Mouse (Mus musculus) ovary, postnatal 10 days (tissue): ENCODE results near the gene Golga3.

Experiments used
- DNase-seq: peaks from one replicate; pipeline ENCODE4 v3.0.0; 2022; ENCODE audit warnings: low spot score

Gene Golga3

GRCm38 (mm10) chr5:110231638-110232037 lies 55.1 kb downstream of the Golga3 start:
- DNase-seq, result no peak

- no peak for DNase-seq
These were observed 55.8 kb downstream of the Golga3 start for GRCm38 (mm10) chr5:110232346-110232745.

DNA sequence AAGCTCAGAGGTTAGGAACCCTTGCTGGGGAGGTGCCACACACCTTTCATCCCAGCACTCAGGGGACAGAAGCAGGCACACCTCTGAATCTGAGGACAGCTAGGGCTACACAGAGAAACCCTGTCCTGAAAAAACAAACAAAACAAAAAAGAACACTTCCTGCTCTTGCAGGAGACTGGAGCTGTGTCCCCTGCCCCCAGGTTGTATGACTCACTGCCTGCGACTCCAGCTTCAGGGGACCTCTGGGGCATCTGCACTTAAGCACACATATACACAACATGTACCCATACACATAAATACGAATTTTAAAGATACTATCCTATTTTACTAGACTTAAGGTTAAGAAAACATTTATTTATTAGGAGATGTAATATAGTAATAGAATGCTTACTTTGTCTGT lies 67.6 kb downstream of the Golga3 start:
- no peak for DNase-seq

- no peak for DNase-seq
These were observed 90.4 kb downstream of the Golga3 start for GRCm38 (mm10) chr5:110266941-110267340.

DNA sequence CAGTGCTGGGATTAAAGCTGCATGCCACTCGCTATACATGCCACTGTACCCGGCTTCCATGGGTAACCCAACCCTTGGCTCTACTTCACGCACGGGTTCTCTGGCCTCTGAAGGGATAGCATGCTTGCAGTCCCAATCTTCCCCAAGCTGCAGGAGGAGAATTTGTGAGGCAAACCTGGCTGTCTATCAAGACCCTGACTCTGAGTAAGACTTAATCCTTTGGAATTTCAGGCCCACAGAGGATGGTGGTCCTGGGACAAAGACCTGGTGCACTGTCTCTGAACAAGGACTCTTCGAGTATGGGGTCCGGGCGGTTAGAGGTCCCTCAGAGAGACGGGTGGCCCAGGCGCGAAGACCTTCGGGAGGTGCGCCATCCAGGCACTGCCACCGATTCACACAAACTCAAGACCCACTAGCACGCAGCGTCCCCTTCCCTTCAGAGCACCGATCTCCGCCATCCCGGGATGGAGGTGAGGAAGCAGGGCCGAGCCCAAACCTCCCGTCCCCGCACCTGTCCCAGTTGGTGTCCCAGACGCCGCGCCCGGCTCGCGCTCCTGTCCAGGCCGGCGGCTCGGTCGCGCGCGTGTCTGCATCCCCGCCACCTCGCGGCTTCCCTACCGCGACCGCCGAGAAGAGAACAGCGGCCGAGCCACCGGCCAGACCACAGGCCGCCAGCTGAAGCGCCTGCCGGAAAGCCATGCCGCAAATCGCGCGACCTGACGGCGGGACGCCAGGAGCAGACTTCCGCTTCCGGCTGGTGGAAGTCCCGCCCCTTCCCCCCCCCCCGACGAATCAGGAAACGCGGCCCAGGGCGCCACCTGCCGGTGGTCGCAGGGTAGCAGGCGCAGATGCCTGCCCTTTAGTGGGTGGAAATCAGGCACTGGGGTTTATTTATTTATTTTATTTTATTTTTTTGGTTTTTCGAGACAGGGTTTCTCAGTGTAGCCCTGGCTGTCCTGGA lies 92.9 kb downstream of the Golga3 start, which contains the start of gene Pgam5:
Gene Pgam5, minus strand, starts transcription at position 773 of the 961 bp plus-strand sequence.
- DNase-seq, result peak; percentile 72

DNA sequence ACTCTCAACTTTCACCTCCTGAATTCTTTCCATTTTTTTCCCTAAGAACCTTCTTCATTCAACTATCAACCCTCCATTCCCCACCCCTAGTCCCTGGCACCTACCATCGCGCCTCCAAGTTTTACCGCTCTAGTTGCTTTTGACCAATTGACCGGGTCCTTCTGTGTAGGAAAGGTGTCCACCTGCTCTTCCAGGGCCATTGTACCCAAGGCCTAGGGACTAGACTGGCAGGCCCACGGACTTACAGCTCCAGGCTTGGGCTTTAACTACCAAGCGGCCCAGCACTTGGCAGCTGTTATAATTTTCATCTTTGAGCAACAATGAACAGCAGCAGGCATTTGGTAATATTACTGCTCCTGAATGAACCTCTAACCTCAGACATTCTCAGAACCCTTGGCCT lies 93.7 kb downstream of the Golga3 start:
- DNase-seq, result no peak

GRCm38 (mm10) chr5:110274147-110274546 lies 97.6 kb downstream of the Golga3 start:
- no peak for DNase-seq

- DNase-seq, result no peak
These were observed 98.3 kb downstream of the Golga3 start for GRCm38 (mm10) chr5:110274846-110275245.
